Mouse (Mus musculus): ENCODE results near the gene Gp1bb.

Gene Gp1bb

DNA sequence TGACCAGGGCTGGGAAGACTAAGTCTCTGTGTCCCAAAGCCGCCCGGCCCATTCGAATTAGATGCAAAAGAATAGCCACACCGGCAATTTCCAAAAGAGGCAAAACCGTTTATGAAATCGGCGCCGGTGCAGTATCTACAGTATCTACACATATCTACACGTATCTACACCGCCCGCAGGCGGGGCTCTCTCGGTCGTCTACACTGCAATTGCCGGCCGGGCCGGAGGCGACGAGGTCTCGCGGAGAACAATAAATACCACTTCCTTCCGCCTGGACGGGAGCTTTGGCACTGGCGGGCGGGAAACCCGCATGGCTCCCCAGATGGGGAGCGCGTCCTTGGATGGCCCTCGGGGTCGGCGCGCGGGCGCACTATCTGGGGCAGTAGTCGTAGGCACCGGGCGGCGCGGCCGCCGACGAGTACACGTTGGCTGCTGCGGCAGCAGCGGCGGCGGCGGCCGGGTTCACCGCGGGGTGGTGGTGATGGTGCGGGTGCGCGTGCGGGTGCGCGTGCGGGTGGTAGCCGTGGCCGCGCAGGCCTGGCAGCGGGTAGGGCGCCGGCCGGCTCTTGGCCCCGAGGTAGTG, 40.5 kb downstream of the Gp1bb start:
- in situ Hi-C loops (cut with MboI, MseI): no loop called here

- in situ Hi-C loops (cut with MboI, MseI): no loop called here
Observed at GRCm38 (mm10) chr16:18581050-18581622, 41.1 kb downstream of the Gp1bb start.

GRCm38 (mm10) chr16:18580389-18580788, 41.8 kb downstream of the Gp1bb start:
- in situ Hi-C loops (cut with MboI, MseI): no loop called here

GRCm38 (mm10) chr16:18577599-18578160, 44.5 kb downstream of the Gp1bb start:
- in situ Hi-C loops (cut with MboI, MseI): no loop called here

DNA sequence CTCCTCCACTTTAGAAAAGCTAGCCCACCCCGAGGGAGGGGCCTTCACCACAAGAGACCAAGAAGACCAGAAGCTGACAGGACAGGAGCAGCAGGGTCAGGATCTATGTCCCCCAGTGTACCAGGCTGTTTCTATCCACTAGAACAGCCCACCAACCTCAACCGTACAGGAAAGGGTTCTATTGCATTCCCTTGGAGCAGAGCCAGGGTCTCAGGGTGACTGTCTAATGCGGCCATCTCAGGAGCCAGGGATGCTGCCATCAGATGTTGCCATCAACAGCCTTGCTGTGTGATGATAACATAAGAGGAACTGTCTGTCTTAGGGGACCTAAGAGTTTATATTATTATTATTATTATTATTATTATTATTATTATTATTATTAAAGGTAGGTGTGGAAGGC, 45.1 kb downstream of the Gp1bb start:
- in situ Hi-C loops (cut with MboI, MseI): no loop called here

- in situ Hi-C loops (cut with MboI, MseI): no loop called here
Observed at GRCm38 (mm10) chr16:18574196-18574595, 48.0 kb downstream of the Gp1bb start.

All from T-helper 2 cell (primary cell).